Mouse (Mus musculus): ENCODE measurements around the gene Atp13a5.

Atp13a5 gene

DNA sequence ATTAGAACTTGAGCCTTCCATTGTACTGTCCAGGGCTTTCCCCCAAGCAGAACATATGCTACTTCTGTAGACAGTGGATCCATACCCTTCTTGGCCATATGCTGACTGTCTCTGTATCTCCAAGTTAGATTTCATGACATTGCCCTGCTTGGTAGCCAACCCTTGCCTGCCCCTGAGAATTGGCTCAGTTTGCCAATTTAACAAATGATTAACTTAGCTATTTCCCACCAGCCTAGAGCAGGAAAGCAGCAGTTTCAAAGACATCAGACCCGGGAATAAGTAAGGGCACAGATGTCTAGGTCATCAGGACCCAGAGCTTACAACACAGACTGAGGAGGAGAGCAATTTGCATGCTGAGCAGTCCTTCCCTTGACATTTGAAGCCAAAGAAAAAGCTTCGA, 173.0 kb downstream of the Atp13a5 start:
- no peak for DNase-seq (ENCODE audit: low read depth, low spot score)

DNA sequence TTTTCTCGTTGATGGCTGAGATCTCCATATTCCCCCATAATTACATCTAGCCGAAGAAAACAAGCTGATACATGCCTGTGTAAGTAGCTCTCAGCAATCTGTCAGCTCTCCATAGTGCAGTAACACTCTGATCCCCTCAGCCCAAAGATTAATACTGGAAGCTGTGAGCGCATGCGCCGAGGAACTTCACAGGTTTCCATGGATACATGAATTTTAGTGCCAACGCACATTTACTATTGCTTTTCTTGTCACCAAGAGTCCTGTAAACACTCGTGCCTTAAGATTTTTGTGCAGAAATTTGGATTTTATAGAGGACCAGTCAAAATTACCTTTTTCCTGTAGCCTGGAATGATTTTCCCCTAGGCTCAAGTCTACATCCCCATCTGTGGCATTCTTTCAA, 173.7 kb downstream of the Atp13a5 start:
- no peak for DNase-seq (ENCODE audit: low read depth, low spot score)

DNA sequence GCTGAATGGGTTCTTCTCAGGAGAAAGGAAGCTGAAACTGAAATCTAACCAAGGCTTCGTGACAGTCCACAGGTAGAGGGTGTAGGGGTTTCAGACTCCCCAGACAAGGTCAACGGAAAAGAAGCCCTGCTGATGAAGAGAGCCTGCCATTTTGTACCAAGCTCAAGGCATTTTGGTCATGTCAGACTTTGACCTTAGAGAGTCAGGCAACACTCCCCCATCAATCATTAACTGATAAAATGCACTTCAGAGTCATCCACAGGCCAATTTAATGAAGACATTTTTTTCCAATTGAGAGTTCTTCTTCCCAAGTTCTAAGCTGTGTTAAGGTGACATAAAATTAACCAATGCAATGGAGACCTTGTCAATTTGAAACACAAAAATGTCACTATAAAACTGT, 177.4 kb downstream of the Atp13a5 start:
- no peak for DNase-seq (ENCODE audit: low read depth, low spot score)

- no peak for DNase-seq (ENCODE audit: low read depth, low spot score)
Measured at GRCm38 (mm10) chr16:29198461-29198860, 180.1 kb downstream of the Atp13a5 start.

- no peak for DNase-seq (ENCODE audit: low read depth, low spot score)
Measured at GRCm38 (mm10) chr16:29195156-29195555, 183.4 kb downstream of the Atp13a5 start.

DNA sequence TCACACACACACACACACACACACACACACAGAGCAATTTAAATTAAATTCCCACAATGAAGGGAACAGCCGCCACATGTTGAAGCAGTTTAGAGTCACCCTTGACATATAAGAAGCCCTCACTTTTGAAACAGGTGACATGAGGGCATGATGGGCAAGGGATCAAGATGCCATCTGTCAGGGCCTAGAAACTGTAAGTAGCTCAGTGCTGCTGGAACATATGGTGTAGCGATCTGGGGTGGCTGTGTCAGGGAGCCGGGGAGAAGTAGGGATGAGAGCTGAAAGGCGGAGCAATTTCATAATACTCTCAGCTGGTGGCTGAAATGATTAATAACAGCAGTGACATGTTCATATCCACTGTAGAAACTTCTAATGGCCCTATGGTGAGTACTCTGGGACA, 184.6 kb downstream of the Atp13a5 start:
- DNase-seq (ENCODE audit: low read depth, low spot score): peak; percentile 32

DNA sequence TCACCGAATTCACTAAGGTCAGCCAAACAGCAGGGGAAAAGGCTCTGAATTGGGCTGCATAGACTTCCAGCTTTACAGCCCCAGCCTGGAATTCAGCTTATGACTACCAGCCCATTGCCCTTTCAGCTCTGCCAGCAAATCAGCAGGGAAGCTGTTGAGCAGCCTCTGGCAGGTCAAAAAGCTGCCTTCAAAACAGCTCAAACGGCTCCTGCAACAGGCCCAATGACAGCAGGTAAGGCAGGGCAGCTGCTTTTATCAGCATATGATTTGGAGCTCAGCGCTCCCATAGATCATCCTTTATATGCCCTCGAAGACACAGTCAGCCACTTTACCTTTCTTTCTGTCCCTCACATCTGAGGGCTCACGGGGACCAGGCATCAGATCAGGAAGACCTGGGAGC, 185.6 kb downstream of the Atp13a5 start:
- no peak for DNase-seq (ENCODE audit: low read depth, low spot score)
